Mouse (Mus musculus): ENCODE measurements around the gene Bag3.
"Not testable (repeated sequence)": the region's sequence is repeated elsewhere in the genome, so short reads cannot be mapped to it uniquely, and the experiment has no call there.

Gene Bag3

DNA sequence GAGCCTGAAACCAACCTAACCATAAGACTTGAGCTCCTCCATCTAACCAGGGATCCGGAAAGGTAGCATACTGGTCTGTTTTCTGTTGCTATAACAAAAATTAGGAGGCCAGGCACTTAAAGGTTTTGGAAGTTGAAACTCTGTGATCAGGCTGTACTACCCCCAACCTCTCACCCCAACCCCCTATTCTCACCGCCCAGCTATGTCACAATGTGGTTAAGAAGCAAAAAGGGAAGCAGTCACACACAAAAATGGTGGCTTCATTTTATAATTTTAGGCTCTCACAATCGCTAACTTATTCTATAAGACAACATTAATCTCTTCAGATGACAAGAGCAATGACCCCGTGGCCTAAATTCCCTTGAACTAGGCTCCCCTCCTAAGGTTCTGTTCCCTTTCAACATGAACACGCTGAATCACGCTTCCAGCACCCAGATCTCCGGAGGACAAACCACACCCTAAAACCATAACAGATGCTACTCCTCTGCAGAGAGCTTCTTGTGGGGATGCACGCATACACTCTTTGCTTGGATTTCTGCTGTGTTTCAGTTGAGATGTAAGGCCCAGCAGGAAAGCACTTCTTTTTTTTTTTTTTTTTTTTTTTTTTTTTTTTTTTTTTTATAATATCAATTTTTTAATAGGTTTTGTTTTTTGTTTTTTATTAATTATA lies 46.7 kb downstream of the Bag3 start:
- DNase-seq = no peak

DNA sequence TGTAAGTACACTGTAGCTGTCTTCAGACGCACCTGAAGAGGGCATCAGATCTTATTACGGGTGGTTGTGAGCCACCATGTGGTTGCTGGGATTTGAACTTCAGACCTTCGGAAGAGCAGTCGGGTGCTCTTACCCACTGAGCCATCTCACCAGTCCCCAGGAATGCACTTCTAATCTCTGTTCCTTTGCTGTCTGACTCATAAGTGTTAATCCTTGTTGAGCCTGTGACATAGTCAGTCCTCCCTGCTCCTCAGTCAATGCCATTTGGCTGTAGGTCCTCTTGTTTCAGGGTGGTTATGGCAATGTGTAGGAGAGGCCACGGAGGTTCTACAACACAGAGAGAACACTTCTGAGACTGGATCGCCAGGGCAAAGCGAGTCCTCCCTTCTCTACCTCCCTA lies 47.2 kb downstream of the Bag3 start:
- not testable (repeated sequence) for DNase-seq

DNA sequence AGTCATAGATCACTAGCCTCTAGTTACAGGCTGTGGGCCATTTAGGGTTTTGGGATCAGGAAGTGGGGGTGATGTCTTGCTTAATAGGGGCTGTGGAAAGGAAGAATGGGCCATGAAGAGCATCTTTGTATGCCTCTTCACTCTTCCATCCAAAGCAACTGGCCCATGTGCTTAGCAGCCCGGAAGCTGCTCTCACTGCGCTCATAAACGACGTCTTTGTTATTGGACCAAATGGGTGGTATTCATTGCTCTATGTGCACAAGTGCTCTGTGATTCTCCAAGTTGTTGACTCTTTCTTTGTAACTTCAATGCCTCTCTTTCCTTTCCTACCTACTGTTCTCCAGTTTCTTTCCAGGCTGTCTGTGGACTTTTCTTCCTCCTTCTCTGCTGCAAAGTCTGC lies 48.6 kb downstream of the Bag3 start:
- no peak for DNase-seq

DNA sequence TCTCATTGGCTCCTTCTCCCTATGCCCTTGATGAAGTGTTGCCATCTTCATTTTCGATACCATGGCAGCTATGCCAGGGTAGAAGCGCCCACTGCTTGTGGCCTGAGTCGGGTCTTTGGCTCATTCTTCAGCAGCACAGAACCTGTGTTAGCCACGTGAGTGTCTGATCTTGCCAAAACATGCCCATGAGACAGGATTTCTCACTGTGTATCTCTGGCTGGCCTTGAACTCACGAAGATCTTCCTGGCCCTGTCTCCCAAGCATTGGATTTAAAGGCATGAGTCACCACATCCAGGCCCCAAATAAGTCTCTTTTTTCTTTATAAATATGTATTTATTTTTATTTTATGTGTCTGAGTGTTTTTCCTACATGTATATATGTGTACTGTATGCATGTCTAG lies 51.8 kb downstream of the Bag3 start:
- no peak for DNase-seq

DNA sequence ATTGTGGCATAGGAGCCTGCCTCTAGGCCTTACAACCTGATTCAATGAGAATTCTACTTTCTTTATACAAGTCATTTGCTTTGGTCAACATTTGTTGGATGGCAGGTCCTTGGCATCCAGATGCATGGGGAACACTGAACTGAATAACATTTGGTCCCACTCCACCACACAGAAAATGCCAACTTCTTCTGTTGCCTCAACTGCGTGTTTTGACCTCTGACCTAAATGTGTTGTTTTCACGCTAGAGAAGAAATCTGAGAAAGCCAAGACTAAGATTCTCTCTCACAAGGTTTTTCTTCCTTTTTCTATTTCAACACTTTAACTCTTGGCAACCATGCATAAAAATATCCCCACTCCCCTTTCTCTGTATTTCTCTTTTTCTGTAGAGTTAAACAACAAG lies 52.4 kb downstream of the Bag3 start:
- no peak for DNase-seq

DNA sequence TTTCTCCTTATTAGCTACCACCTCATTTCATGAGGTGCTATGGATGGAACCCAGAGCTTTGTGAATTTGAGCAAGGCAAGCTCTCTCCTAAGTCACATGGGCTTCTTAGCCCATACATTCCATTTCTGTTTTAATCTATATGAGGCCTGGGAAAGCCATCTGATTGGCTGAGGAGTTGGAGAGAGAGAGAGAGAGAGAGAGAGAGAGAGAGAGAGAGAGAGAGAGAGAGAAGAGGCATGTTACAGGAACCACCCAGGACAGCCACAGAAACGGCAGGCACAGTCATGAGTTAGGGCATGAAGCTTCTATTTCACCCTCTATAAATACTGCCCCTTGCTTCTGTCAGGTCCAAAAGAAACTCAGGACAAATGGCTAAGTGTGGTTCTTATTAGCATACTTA lies 54.2 kb downstream of the Bag3 start:
- no peak for DNase-seq

DNA sequence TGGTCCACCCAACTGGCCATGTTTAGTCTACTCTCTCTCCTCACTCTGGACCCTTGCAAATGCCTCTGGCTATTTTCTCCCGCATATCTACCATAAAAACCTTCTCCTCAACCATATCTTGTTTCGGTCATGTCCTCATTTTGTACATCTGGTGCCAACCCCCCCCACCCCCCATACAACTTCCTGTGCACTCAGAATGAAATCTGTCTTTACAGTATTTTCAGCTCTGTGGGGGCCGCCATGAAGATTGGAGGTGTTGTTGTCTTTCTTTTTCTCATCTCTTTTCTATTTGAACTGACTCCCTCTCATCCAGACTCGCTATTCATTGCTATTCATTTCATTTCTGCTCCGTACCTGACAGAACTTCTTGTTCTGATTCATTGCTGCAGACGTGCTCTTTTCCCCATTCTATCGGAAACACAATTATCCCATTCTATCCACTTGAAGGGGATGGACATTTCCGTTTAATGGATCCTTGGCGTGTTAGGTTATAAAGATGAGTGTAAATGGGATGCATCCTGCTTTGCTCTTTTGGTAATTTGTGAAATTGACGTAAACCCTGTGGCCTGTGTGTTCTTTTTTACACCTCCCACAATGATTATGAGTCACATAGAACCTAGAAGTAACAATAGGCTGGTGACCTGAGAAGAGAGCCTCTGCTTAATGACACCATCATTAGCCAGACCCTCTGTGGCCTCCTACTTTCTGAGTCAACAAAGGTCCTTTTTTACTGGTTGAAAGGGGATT lies 55.0 kb downstream of the Bag3 start:
- DNase-seq = no peak

DNA sequence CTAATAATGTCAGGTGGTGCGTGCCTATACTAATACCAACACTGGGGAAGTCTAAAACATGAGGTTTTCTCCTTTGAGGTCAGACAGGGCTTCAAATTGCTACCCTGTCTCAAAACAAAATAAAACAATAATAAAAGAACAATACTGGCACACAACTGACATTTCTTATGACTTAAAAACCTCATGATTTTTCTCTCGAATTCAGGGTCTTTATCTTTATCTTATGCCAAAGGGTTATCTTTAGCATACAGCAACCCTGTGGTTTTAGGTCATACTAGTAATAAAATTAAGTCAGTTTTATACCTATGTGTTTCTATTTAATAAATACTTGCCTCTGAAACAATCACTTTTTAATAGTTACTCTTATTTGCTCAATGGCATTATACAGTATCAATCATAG lies 56.0 kb downstream of the Bag3 start:
- DNase-seq = no peak

DNA sequence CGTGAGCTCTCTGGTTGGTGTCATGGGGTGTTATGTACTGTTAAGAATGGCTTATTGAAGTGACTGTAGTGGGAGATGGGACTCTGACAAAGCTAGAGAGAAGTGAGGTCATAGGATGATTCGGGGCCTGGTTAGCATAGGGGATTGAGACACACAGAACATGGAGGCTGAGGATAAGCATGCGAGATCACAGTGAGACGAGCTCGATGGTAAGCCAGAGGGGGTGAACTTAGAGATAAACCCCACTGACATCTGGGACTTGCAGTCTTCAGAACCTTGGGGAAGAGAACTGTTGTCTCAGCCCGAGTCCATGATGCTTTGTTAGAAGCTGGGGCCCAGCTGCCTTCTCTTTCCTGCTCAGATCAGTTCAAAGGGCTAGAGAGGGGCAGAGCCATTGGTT lies 56.9 kb downstream of the Bag3 start:
- no peak for DNase-seq

DNA sequence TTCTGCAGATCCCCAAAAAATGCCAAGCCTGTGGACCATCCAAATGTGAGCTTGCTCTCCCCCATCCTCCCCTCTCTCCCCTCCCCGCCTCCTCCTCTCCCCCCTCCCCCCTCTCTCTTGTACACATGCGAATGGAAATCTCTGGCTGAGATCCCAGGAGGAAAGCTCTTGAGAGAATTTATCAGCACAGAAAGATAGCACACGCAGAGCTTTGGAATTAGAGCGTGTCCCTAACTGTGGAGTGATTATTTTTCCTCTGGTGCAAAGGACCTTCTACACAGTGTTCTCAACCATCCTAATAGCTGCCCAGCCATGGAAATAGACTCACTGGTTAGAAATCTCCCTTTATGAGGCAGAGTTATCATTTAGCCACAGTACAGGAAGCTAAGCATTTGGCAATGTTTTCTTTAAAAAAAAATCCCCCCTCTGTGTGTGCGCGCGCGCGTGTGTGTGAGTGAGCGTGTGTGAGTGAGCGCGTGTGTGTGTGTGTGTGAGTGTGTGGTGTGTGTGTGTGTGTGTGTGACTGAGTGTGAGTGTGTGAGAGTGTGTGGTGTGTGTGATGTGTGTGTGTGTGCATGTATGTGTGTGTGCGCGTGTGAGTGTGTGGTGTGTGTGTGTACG lies 58.6 kb downstream of the Bag3 start:
- DNase-seq = no peak

DNA sequence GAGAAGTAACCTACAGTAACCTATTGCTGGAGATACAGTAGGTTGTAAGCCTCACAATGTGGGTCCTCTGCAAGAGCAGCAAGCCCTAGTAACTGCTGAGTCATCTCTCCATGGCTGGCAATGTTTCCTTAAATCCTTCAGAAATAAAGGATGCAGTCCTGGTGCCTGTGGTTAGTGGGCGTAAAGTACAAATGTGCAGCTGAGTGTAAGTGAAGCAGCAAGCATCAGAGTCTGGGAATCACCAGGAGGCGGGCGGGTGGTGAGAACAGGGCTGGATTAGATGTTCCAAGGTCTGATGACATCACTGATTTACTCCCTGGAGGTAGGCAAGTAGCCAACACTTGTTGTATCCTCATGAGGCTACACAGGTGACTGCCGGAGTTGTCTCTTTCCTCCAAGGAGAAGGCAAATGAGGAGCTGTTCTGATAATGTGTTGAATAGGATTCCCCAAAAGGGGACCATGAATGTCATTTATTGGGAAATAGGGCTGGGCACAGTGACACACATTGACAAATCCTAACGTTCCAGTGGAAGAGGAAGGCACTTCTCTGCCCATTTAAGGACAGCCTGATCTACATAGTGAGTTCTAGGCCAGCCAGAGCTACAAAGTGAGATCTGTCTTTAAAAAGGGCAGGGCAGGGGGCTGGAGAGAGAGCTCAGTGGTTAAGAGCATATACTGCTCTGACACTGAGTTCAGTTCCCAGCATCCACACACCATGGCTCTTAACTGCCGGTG lies 60.0 kb downstream of the Bag3 start:
- DNase-seq = peak; percentile 77

DNA sequence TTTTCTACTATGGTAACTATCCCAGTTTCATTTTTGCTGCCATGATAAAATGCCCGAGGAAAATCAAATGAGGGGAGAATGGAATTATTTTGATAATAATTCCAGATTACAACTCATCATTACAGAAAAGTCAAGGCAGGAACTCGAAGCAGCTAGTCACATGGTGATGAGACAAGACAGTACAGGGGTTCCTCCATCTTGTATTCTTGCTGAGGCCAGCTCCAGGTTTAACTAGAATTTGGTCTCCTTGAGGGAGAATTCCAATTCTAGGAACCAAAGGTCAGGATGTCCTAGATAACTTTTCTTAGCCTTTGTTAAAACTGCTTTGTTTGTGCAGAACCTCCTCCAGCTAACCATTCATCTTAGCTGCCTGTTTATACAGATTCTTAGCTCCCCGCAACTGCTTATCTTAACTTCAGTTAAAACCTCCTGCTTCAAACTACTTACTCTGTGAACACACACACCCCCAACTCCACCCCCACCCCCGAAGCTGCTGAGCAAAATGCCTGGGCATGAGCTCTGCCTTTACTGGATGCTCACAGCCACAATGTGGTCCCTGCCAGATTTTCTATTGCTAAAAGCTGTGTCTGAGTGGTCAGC lies 64.0 kb downstream of the Bag3 start:
- DNase-seq = no peak

DNA sequence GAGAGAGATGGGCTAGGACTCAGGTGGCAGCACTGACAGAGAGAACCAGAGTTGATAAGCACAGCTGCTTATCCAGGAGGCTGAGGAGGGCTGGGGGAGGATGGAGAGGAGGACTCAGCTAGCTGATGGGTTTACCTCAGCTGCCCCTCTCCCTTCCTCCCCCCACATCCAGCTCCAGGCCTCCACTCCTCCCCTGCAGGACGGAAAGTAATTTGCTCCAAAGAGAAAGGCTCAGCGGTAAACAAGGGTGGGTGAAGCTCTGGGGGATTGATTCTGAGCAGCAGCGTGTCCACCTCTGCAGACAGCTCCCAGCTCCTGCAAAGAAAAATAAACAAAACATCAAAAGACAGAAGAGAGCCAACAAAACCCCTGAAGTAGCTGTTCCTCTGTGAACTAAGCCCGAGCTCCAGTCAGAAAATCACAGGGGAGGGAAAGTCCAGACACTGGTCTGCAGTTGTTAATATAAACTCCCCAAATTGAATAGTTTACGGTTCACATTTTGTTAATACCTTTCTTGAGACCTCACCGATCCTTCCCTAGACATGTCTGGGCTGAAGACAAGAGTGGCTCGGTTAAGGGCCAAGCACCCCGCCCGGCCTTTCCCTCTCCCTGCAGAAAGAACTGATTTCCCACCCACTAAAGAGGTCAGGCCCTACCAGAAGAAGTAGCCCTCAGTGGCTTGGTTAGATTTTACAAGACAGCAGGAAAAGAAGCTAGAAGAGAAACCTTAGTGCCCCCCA lies 68.1 kb downstream of the Bag3 start:
- DNase-seq = no peak

DNA sequence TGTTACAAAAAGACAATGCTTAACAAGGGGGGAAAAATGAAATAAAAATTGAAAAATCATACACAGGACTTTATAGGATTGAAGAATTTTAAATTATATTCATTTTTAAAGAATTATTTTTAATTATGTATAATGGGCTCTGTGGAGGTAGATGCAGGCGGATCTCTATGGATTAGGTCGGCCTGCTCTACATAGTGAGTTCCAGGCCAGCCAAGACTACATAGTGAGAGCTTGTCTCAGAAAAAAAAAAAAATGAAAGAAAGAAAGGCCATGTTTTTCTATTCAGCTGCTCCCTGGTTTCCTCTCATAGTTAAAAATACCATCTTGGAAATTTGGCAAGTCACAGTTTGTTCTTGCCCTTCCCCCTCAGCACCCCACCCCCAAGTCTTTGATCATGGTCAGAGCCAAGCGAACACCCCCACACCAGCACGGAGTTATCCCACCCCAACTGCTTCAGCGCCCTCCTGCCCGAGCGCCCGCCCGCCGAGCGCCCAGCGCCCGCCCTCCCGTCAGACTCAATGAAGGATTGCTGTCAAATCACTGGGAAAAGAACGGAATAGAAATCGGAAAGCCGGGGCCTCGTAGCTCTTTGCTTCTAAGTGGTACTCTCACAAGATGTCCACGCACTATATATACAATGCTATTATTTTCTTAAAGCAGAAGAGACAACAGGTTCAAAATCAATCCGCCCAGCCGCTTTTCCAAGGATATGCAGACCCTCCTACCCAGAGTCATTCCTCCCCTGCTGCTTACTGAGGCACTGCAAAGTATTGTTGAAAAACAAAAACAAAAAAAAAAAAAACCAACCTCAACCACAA lies 68.9 kb downstream of the Bag3 start:
- DNase-seq = no peak

DNA sequence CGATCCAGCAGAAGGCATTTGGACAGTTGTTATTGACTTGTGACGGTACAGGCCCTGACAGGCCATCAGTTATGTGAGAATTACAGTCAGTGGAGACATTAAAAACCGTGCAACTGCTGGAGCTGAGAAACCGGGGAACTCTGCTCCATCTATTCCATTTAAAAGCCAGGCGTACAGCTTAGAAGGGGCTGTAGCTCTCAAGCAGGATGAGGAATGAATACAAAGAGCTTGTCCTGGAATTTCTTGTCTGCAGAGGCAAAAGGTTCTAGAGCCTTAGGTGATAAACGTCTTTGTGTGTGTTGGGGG lies 69.5 kb downstream of the Bag3 start:
- no peak for DNase-seq

DNA sequence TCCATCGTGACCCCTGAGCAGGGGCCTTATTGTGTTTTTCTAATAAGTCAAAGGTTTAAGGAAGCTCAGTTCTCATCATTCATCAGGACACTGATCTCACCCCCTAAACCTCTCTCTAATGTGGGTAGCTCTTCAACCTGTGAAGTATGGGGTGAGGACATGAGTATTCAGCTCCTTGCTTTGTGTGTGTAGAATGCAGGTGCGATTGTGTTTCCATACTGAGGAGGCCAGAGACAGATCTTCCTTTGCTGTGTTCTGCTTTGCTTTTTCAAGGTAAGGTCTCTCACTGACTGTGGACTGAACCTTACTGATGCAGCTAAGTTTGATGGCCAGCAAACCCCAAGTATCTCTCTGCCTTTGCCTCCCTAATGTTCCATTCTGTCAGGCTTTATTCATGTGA lies 72.9 kb downstream of the Bag3 start:
- no peak for DNase-seq

Data from cerebellum, adult 9-10 months (tissue).